Mouse (Mus musculus) CD8-positive naive resting alpha-beta T cell, adult 2 months (primary cell): Measurements from ENCODE around the gene Syne2.

Experiments
- DNase-seq, 2 experiments: peaks; one replicate each; pipeline ENCODE4 v3.0.0; 2022; ENCODE audit warnings: low read depth in 2 of 2, low spot score in 2 of 2

The Syne2 gene

GRCm38 (mm10) chr12:75817959-75818452 lies at the start of gene Syne2:
Gene Syne2 (plus strand): TSS chr12:75818134.
- DNase-seq: peak; percentile 35 to 49

GRCm38 (mm10) chr12:75771410-75771809 lies 46.5 kb upstream of the Syne2 start:
- no peak for DNase-seq

GRCm38 (mm10) chr12:75772424-75773034 lies 45.4 kb upstream of the Syne2 start:
- peak; percentile 57 to 74 for DNase-seq

GRCm38 (mm10) chr12:75781445-75781844 lies 36.5 kb upstream of the Syne2 start:
- DNase-seq: no peak

GRCm38 (mm10) chr12:75781995-75782394 lies 35.9 kb upstream of the Syne2 start:
- DNase-seq: no peak

- DNase-seq: no peak
These were observed 33.6 kb upstream of the Syne2 start for GRCm38 (mm10) chr12:75784271-75784751.

GRCm38 (mm10) chr12:75786681-75787080 lies 31.3 kb upstream of the Syne2 start:
- DNase-seq: peak in 1 of 2 experiments; percentile 39

GRCm38 (mm10) chr12:75789451-75789850 lies 28.5 kb upstream of the Syne2 start:
- DNase-seq: no peak

- DNase-seq: no peak
These were observed 23.4 kb upstream of the Syne2 start for GRCm38 (mm10) chr12:75794527-75794926.

- DNase-seq: no peak
These were observed 21.4 kb upstream of the Syne2 start for GRCm38 (mm10) chr12:75796510-75796909.

GRCm38 (mm10) chr12:75806281-75806680 lies 11.7 kb upstream of the Syne2 start:
- no peak for DNase-seq

GRCm38 (mm10) chr12:75813766-75814165 lies 4.2 kb upstream of the Syne2 start:
- no peak for DNase-seq

- DNase-seq: no peak
These were observed 3.4 kb upstream of the Syne2 start for GRCm38 (mm10) chr12:75814551-75814950.

GRCm38 (mm10) chr12:75816981-75817856 lies 715 bp upstream of the Syne2 start:
- no peak for DNase-seq

- peak; percentile 8 to 25 for DNase-seq
These were observed 810 bp downstream of the Syne2 start for GRCm38 (mm10) chr12:75818453-75819434.

GRCm38 (mm10) chr12:75819481-75819880 lies 1.5 kb downstream of the Syne2 start:
- no peak for DNase-seq

- no peak for DNase-seq
These were observed 2.3 kb downstream of the Syne2 start for GRCm38 (mm10) chr12:75820216-75820615.

GRCm38 (mm10) chr12:75822122-75822521 lies 4.2 kb downstream of the Syne2 start:
- no peak for DNase-seq

GRCm38 (mm10) chr12:75823475-75823874 lies 5.5 kb downstream of the Syne2 start:
- no peak for DNase-seq

- DNase-seq: no peak
These were observed 7.5 kb downstream of the Syne2 start for GRCm38 (mm10) chr12:75825458-75825857.
